Mouse (Mus musculus): ENCODE results near the gene Spryd7.
"Not testable (repeated sequence)": the region's sequence is repeated elsewhere in the genome, so short reads cannot be mapped to it uniquely, and the experiment has no call there.

- not testable (repeated sequence) for TF ChIP-seq CTCF (IDR thresholded peaks at IDR 0.05; ENCODE audit: low read depth, low read length); POLR2A (IDR thresholded peaks at IDR 0.05; ENCODE audit: borderline replicate concordance, low read depth, low read length)
Measured at GRCm38 (mm10) chr14:61566211-61566610, 9.5 kb upstream of the Spryd7 start.

Measured in bone marrow macrophage, adult 2 months (primary cell).